Mouse (Mus musculus) layer of hippocampus, postnatal 25 days (tissue): ENCODE measurements around the gene Kiss1. TPM values are rescaled to one million over a fixed set of nuclear protein-coding genes. Genes with fewer than 3 reads are reported as not detected.

Experiments
- DNase-seq, 2 experiments: peaks; one replicate each; pipeline ENCODE4 v3.0.0; 2022; ENCODE audit warnings: mixed read lengths in 2 of 2, low spot score in 1 of 2; ENCODE audit errors: extremely low spot score in 1 of 2
- total RNA-seq, 2 experiments: library from RNA; stranded (reverse); gene quantifications; 2 replicates each; pipeline ENCODE4 v1.2.3; 2021

Kiss1 gene
- total RNA-seq: not detected

GRCm38 (mm10) chr1:133321267-133321925 is at the start of gene Kiss1:
Kiss1 (plus strand) TSS chr1:133321875.
- DNase-seq: peak in 1 of 2 experiments; percentile 26

- DNase-seq: no peak
Observed at GRCm38 (mm10) chr1:133274163-133274562, 47.5 kb upstream of the Kiss1 start.

- no peak for DNase-seq
Observed at GRCm38 (mm10) chr1:133276983-133277382, 44.7 kb upstream of the Kiss1 start.

- no peak for DNase-seq
Observed at GRCm38 (mm10) chr1:133278539-133278938, 43.1 kb upstream of the Kiss1 start.

GRCm38 (mm10) chr1:133278946-133279631 is 42.6 kb upstream of the Kiss1 start:
- no peak for DNase-seq

- DNase-seq: peak; percentile 30 to 47
Observed at GRCm38 (mm10) chr1:133279632-133280093, 42.0 kb upstream of the Kiss1 start.

GRCm38 (mm10) chr1:133280537-133280936 is 41.1 kb upstream of the Kiss1 start:
- DNase-seq: no peak

- no peak for DNase-seq
Observed at GRCm38 (mm10) chr1:133285907-133286306, 35.8 kb upstream of the Kiss1 start.

- DNase-seq: no peak
Observed at GRCm38 (mm10) chr1:133287051-133287450, 34.6 kb upstream of the Kiss1 start.

GRCm38 (mm10) chr1:133287880-133288279 is 33.8 kb upstream of the Kiss1 start:
- DNase-seq: no peak

- no peak for DNase-seq
Observed at GRCm38 (mm10) chr1:133291888-133292287, 29.8 kb upstream of the Kiss1 start.

GRCm38 (mm10) chr1:133292608-133293007 is 29.1 kb upstream of the Kiss1 start:
- DNase-seq: no peak

- no peak for DNase-seq
Observed at GRCm38 (mm10) chr1:133296376-133296775, 25.3 kb upstream of the Kiss1 start.

- no peak for DNase-seq
Observed at GRCm38 (mm10) chr1:133298816-133299215, 22.9 kb upstream of the Kiss1 start.

GRCm38 (mm10) chr1:133302540-133302939 is 19.1 kb upstream of the Kiss1 start:
- DNase-seq: no peak

GRCm38 (mm10) chr1:133306842-133307241 is 14.8 kb upstream of the Kiss1 start:
- peak; percentile 66 to 79 for DNase-seq

GRCm38 (mm10) chr1:133307318-133307717 is 14.4 kb upstream of the Kiss1 start:
- peak in 1 of 2 experiments; percentile 26 for DNase-seq

GRCm38 (mm10) chr1:133309652-133310267 is 11.9 kb upstream of the Kiss1 start, which contains the start of gene Golt1a:
Golt1a (plus strand) TSS chr1:133309800.
- no peak for DNase-seq

- no peak for DNase-seq
Observed at GRCm38 (mm10) chr1:133311240-133311639, 10.4 kb upstream of the Kiss1 start.

GRCm38 (mm10) chr1:133311946-133312345 is 9.7 kb upstream of the Kiss1 start:
- DNase-seq: peak; percentile 39 to 43

- peak; percentile 56 to 78 for DNase-seq
Observed at GRCm38 (mm10) chr1:133314364-133314763, 7.3 kb upstream of the Kiss1 start.
